Mouse (Mus musculus): ENCODE data around the gene Fbxo5. TPM values are rescaled to one million over a fixed set of nuclear protein-coding genes. Genes with fewer than 3 reads are reported as not detected.
A peak's percentile ranks its signal among the peaks of the same experiment; 100 is the strongest.

Gene Fbxo5
- 82.7 and 89.3 TPM in 2 replicates for polyA plus RNA-seq (2015; fragmentation: Nextera tagmentation; extraction: Ambion mirVana)

DNA sequence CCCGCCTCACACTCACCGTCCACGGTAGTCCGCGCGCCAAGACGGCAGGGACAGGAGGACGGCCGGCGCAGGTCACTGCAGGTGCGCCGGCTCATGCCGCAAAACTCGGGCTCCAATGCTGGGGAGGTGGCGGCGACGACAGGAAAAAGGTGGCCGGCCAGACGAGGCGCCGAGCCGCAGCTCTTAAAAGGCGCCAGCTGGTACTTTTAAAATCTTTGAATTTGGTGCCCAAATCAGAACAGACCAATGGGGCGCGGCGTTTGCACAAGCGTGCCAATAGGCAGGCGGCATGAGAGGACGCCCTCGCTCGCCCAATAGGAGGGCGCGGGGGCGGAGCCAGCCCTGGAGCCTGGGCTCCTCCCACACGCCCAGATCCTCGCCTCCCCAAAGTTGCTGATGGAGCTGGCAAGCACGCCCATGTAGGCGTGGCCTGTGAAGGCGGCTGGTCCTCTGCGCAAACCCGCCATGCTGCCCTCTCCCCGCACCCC is at the start of gene Fbxo5:
Gene Fbxo5 (minus strand): TSS at position 358 of the 488 bp plus-strand sequence.
- Histone ChIP-seq H3K9ac (peak within 1 kb of the TSS; percentile 91), H3K9me3 (replicated peaks) (no peaks in the 10 kb centered on the region), H3K4me3 (replicated peaks) (peak within 1 kb of the TSS; percentile 93), H3K4me2 (peak within 1 kb of the TSS; percentile 76), H3K36me3 (replicated peaks) (peaks cover 36% of the 10 kb centered on the region), H3K4me1 (replicated peaks) (peaks cover 44% of the 10 kb centered on the region), H3K27ac (replicated peaks) (peak within 1 kb of the TSS; percentile 95), H3K27me3 (no peaks in the 10 kb centered on the region)
- ATAC-seq (ENCODE audit: insufficient read depth) = peak; percentile 87
- WGBS (ENCODE audit: insufficient replicate concordance) = under 1% methylated on average over 42 of the region's 42 CpGs

DNA sequence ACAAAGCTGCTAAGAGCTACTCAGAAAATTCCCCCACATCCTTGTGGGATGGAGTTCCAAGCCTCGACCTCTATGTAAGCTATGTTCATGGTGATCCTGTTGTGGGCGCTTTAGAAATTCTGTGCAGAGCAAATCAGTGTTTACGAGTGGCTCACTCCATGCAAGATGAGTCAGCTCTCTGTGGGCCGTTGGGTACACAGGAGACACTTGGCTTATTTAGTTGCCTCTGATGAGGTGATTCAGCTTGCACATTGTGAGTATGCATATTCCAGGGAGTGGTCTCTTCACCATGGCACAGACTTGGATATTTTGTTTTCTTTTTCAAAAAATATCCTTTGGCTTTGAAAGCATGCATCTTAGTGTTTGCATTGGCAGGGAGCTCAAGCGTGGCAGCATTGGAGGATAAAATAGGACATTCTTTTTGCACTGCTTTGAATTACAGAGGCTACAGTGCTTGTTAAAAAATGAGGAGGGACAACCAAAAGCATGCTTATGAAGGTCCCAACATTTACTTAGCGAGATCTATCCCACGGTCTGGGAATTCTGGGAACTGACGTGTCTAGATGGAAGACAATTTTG is 48.0 kb upstream of the Fbxo5 start:
- H3K36me3 ChIP-seq (replicated peaks) = no peaks in the 10 kb centered on the region
- no peak overlapping the region for H3K4me2 ChIP-seq
- no peak overlapping the region for H3K9ac ChIP-seq
- ATAC-seq (ENCODE audit: insufficient read depth) = no peak
- WGBS (ENCODE audit: insufficient replicate concordance) = 57% methylated on average over 8 of the region's 8 CpGs
- no peaks in the 10 kb centered on the region for H3K9me3 ChIP-seq (replicated peaks)
- H3K4me3 ChIP-seq (replicated peaks) = no peak overlapping the region
- H3K27me3 ChIP-seq = no peaks in the 10 kb centered on the region
- H3K4me1 ChIP-seq (replicated peaks) = no peaks in the 10 kb centered on the region
- H3K27ac ChIP-seq (replicated peaks) = no peak overlapping the region

DNA sequence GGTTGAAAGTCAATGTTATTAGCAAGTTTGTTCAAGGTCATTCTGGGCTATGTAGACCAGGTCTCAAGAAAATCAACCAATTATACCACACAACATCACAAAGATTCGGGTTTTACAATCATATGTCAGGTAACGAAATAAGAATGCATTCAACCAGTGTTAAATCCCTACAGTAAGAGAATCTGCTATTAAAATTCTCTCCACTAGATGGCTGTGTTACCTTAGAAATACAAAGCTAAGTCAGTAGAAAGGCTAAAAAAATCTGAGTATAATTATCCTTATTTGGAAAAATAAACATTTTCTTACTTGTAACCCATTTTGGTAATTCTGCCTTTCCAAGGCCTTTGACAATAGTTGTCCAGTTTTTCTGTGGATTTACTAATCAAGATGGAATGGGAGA is 41.5 kb upstream of the Fbxo5 start:
- H3K9ac ChIP-seq = no peak overlapping the region
- H3K9me3 ChIP-seq (replicated peaks) = no peaks in the 10 kb centered on the region
- H3K4me3 ChIP-seq (replicated peaks) = no peak overlapping the region
- H3K27me3 ChIP-seq = no peaks in the 10 kb centered on the region
- 22% methylated on average over 2 of the region's 2 CpGs for WGBS (ENCODE audit: insufficient replicate concordance)
- no peak overlapping the region for H3K4me2 ChIP-seq
- no peaks in the 10 kb centered on the region for H3K36me3 ChIP-seq (replicated peaks)
- no peaks in the 10 kb centered on the region for H3K4me1 ChIP-seq (replicated peaks)
- ATAC-seq (ENCODE audit: insufficient read depth) = no peak
- no peak overlapping the region for H3K27ac ChIP-seq (replicated peaks)

DNA sequence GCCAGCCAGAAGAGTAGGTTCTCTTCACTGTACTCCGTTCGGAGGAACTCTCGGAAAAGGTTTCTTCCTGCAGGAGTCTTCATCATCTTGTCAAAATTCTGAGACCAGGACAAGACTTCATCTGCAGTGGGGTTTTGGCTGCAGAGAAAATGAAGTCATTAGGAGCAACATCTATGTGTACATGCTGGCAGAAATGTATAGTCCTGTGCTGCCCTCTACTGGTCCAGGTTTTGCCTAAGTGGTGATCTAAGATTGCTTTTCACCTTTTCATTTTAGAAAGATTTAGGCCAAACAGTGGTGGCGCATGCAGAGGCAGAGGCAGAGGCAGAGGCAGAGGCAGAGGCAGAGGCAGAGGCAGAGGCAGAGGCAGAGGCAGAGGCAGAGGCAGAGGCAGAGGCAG is 36.0 kb upstream of the Fbxo5 start:
- Histone ChIP-seq H3K36me3 (replicated peaks) (no peaks in the 10 kb centered on the region), H3K27ac (replicated peaks) (no peak overlapping the region), H3K4me2 (no peak overlapping the region), H3K4me3 (replicated peaks) (no peak overlapping the region), H3K27me3 (no peaks in the 10 kb centered on the region), H3K9me3 (replicated peaks) (no peaks in the 10 kb centered on the region), H3K9ac (no peak overlapping the region), H3K4me1 (replicated peaks) (no peaks in the 10 kb centered on the region)
- 60% methylated on average over 4 of the region's 4 CpGs for WGBS (ENCODE audit: insufficient replicate concordance)
- no peak for ATAC-seq (ENCODE audit: insufficient read depth)

DNA sequence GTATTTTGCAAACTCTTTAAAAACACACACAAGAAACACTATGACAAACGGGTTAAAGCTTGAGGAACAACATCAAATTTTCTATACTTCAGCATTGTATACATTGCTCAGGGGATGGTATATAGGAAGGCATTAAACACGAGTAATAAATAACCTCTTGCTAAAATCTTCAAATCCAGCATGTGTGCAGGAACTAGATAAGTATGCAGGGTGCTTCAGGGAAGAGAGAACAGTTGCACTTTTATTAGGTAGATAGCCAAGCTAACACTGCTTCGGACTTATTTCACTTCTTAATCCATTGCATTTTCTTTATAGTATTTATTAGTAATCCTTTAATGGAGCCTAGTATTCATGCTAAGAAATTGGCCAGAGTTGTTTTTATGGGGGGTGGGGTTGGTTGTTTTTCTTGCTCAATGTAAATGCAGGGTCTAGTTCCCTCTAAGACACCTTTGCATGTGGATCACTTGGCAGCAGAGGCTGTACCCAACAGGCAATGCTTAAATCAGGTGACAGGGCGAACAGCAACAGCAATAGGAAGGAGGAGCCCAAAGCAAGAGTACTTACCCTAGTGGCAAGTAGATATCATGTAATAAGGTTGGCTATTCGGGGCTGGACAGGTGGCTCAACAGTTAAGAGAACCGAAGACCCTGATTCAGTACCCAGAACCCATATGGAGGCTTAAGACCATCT is 21.1 kb upstream of the Fbxo5 start:
- H3K36me3 ChIP-seq (replicated peaks) = peaks cover 10% of the 10 kb centered on the region
- no peak for ATAC-seq (ENCODE audit: insufficient read depth)
- 29% methylated on average over 6 of the region's 6 CpGs for WGBS (ENCODE audit: insufficient replicate concordance)
- no peak overlapping the region for H3K9ac ChIP-seq
- H3K4me3 ChIP-seq (replicated peaks) = no peak overlapping the region
- no peaks in the 10 kb centered on the region for H3K27me3 ChIP-seq
- peaks cover 29% of the 10 kb centered on the region for H3K4me1 ChIP-seq (replicated peaks)
- H3K9me3 ChIP-seq (replicated peaks) = no peaks in the 10 kb centered on the region
- no peak overlapping the region for H3K27ac ChIP-seq (replicated peaks)
- no peak overlapping the region; the same call in 1 of the 2 replicates for H3K4me2 ChIP-seq

DNA sequence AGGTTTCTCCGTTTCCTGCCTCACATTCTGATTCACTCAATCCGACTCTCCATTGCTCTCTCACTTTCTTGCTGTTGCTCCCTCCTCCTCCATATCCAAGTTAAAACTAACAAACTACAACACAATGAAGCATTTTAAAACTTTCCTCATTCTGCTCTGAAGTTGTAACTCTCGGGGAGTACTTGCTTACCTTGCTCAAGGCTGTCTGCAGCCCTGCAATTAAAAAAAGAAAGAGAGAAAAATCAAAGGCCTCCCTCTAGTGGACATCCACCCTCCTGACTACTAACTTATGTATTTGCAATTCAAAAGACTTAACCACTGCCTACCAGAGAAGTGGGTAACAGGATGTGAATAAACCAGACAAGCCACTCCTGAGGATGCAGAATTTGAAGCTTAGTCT is 19.4 kb upstream of the Fbxo5 start:
- no peak for ATAC-seq (ENCODE audit: insufficient read depth)
- H3K27ac ChIP-seq (replicated peaks) = peak overlapping the region; percentile 95
- no peaks in the 10 kb centered on the region for H3K9me3 ChIP-seq (replicated peaks)
- H3K4me3 ChIP-seq (replicated peaks) = peak overlapping the region; percentile 97
- WGBS (ENCODE audit: insufficient replicate concordance) = under 1% methylated on average over 3 of the region's 3 CpGs
- peak overlapping the region; percentile 54 for H3K9ac ChIP-seq
- H3K4me1 ChIP-seq (replicated peaks) = peaks cover 41% of the 10 kb centered on the region
- H3K4me2 ChIP-seq = peak overlapping the region; percentile 91
- peaks cover 17% of the 10 kb centered on the region for H3K36me3 ChIP-seq (replicated peaks)
- H3K27me3 ChIP-seq = no peaks in the 10 kb centered on the region

DNA sequence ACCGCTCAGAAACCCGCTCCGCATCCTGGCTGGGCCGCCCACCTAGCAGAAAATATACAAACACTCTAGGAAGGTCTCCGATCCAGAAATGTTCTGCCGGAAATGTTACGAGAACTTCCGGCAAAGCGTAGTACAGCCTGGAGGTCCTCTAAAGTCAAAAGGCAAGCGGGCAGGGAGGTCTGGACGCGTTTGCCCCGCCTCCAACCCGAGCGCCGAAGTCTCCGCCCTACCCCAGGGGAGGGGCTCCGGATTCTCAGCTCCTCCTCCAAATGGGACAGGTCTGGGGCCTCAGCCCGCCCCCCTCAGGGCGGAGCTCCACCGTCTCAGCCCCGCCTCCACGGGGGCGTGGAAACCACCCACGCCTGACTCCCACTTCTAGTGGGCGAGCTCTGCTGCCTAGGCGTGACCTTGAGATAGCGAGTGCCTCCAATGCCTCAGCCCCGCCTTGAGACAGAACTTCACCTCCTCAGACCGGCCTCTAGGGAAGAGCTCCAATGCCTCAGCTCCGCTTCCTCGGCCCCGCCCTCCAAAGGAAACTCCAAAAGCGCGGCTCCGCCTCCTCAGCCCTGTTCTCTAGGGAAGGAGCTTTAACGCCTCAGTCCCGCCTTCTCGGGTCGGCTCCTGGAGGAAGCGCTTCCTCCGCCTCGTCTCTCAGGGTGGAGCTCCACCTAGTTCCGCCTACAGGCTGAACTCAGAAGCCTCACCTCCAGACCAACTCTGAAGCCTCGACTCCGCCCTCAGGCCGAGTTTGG is 18.5 kb upstream of the Fbxo5 start, which contains the start of gene Mtrf1l:
Gene Mtrf1l (minus strand): TSS at position 171 of the 752 bp plus-strand sequence.
- ATAC-seq (ENCODE audit: insufficient read depth) = peak; percentile 95
- peaks cover 44% of the 10 kb centered on the region for H3K4me1 ChIP-seq (replicated peaks)
- H3K4me2 ChIP-seq = peak within 1 kb of the TSS; percentile 91
- peak within 1 kb of the TSS; percentile 92 for H3K9ac ChIP-seq
- peaks cover 26% of the 10 kb centered on the region for H3K36me3 ChIP-seq (replicated peaks)
- no peaks in the 10 kb centered on the region for H3K27me3 ChIP-seq
- WGBS (ENCODE audit: insufficient replicate concordance) = under 1% methylated on average over 47 of the region's 47 CpGs
- H3K27ac ChIP-seq (replicated peaks) = peak within 1 kb of the TSS; percentile 95
- peak within 1 kb of the TSS; percentile 97 for H3K4me3 ChIP-seq (replicated peaks)
- no peaks in the 10 kb centered on the region for H3K9me3 ChIP-seq (replicated peaks)

DNA sequence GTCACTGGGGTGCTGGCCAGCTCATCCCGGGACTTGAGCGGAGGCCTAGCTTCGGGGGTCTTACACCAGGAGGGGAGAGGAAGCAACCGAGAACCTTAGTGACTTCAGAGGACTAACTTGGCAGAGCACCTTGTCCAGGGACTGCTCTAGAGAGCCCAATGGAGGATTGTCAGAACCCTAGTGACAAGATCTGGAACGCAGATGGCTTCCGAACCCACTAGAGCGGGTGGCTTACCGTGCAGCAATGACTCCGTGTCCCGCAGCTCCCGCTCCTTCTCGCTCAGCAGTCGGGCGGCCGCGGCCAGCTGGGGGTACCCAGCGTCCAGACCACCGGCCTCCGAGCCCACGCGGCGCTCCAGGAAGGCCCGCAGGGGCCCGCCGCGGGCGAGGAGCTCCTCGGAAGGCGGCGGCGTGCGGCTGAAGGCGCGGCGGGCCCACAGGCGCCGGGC is 17.9 kb upstream of the Fbxo5 start:
- ATAC-seq (ENCODE audit: insufficient read depth) = peak; percentile 2
- Histone ChIP-seq H3K4me1 (replicated peaks) (peaks cover 44% of the 10 kb centered on the region), H3K4me2 (peak overlapping the region; percentile 91), H3K27ac (replicated peaks) (peak overlapping the region; percentile 95), H3K4me3 (replicated peaks) (peak overlapping the region; percentile 97), H3K36me3 (replicated peaks) (peaks cover 32% of the 10 kb centered on the region), H3K9ac (peak overlapping the region; percentile 92), H3K27me3 (no peaks in the 10 kb centered on the region), H3K9me3 (replicated peaks) (no peaks in the 10 kb centered on the region)
- under 1% methylated on average over 37 of the region's 37 CpGs for WGBS (ENCODE audit: insufficient replicate concordance)

DNA sequence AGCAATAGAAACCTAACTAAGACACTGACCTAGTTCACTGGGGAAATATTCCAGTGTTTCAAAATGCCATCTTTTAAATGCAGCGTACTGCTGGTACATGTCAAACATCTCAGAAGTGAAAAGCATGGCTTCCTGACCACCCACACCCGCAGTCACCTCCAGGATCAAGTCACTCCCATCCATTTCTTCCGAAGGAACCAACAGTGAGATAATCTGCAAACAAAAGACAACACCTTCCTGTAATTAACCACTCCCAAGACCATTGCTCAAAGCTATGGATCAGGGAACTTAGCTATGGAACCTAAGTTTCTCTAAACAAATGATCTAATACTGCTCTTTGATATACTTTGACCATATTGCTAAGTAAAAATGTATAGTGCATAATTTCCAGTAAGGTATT is 13.4 kb upstream of the Fbxo5 start:
- Histone ChIP-seq H3K4me1 (replicated peaks) (peaks cover 27% of the 10 kb centered on the region), H3K27ac (replicated peaks) (no peak overlapping the region), H3K4me3 (replicated peaks) (no peak overlapping the region), H3K4me2 (no peak overlapping the region), H3K9ac (no peak overlapping the region), H3K9me3 (replicated peaks) (no peaks in the 10 kb centered on the region), H3K36me3 (replicated peaks) (peaks cover 75% of the 10 kb centered on the region), H3K27me3 (no peaks in the 10 kb centered on the region)
- no peak for ATAC-seq (ENCODE audit: insufficient read depth)
- 84% methylated on average over 3 of the region's 3 CpGs for WGBS (ENCODE audit: insufficient replicate concordance)

DNA sequence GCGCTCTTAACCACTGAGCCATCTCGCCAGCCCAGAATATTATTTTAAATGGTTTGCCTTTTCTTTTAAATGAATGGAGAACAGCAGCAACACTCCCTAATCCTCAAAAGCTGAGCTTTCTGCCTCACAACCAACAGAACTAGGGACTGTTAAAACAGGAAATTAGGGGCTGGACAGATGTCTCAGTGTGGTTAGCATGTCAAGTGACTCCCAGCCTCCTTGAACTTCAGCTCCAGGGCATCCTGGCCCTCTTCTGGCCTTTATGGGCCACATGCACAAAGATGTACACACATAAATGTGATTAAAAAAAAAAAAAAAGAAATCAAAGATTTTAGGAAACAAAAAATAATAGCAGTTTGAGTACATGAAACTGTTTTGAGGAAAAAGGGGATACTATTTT is 10.6 kb upstream of the Fbxo5 start:
- H3K4me1 ChIP-seq (replicated peaks) = peaks cover 10% of the 10 kb centered on the region; the same call in 1 of the 2 replicates
- 93% methylated on average over 2 of the region's 2 CpGs for WGBS (ENCODE audit: insufficient replicate concordance)
- H3K4me2 ChIP-seq = no peak overlapping the region
- H3K9ac ChIP-seq = no peak overlapping the region
- no peak for ATAC-seq (ENCODE audit: insufficient read depth)
- no peaks in the 10 kb centered on the region for H3K27me3 ChIP-seq
- peaks cover 89% of the 10 kb centered on the region for H3K36me3 ChIP-seq (replicated peaks)
- no peaks in the 10 kb centered on the region for H3K9me3 ChIP-seq (replicated peaks)
- H3K4me3 ChIP-seq (replicated peaks) = no peak overlapping the region
- no peak overlapping the region for H3K27ac ChIP-seq (replicated peaks)

DNA sequence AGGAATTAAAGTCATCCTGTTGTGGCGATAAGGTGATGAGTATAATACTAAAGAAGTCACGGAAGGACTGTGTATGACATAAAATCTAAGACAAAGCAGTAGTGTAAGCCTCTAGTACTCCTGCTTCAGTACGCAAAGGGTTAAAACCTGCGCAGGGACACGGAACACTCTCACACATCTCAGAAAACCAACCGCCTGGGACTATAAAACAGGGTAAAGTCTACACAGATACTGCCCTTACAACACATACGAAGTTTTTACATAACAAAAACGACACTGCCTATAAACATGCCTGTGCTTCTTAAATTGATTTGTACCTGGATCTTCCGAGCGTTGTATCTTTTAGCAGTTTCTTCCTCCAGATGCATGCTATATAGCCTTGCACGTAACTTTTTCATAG is 8.3 kb upstream of the Fbxo5 start:
- Histone ChIP-seq H3K27me3 (no peaks in the 10 kb centered on the region), H3K9me3 (replicated peaks) (no peaks in the 10 kb centered on the region), H3K9ac (no peak overlapping the region), H3K4me1 (replicated peaks) (no peaks in the 10 kb centered on the region; the same call in 1 of the 2 replicates), H3K27ac (replicated peaks) (no peak overlapping the region), H3K4me2 (no peak overlapping the region), H3K36me3 (replicated peaks) (peaks cover 76% of the 10 kb centered on the region), H3K4me3 (replicated peaks) (no peak overlapping the region)
- no peak for ATAC-seq (ENCODE audit: insufficient read depth)
- WGBS (ENCODE audit: insufficient replicate concordance) = 83% methylated on average over 11 of the region's 11 CpGs

All from liver, embryonic 15.5 days (tissue).